Mouse (Mus musculus) left cerebral cortex, postnatal 14 days (tissue): ENCODE data around the gene Ercc4. TPM values are rescaled to one million over a fixed set of nuclear protein-coding genes. Genes with fewer than 3 reads are reported as not detected.

Experiments used
- DNase-seq, 2 experiments: peaks; one replicate each; pipeline ENCODE4 v3.0.0; 2021 to 2022; ENCODE audit warnings: low spot score in 2 of 2, mixed read lengths in 1 of 2
- intact Hi-C: fragments of 180-260 bp; cut with DNase I; formaldehyde crosslinking; loops from one replicate; pipeline ENCODE4 v1.15.1; 2025
- total RNA-seq, 2 experiments: library from RNA; stranded (reverse); gene quantifications; 2 replicates each; pipeline ENCODE4 v1.2.3; 2021

Ercc4 gene
- total RNA-seq, 2 experiments from 2014 or later: 23.6 to 24.7 TPM

DNA sequence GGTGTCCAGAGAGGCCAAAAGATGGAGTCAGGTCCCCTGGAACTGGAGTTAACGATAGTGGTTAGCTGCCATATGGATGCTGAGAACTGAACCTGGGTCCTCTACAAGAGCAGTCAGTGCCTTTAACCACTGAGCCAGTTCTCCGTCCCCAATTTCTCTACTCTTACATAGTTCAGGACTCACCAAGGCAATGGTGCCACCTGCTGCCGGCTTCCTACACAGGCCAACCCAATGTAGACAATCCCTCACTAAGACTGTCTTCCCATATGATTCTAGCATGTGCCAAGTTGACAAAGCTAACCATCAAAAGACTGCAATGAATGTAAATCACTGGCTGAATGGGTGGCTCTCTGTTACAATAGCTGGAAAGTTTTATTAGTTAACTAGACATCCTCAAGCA lies 74.9 kb downstream of the Ercc4 start:
- intact Hi-C loops: no loop called here
- no peak for DNase-seq

DNA sequence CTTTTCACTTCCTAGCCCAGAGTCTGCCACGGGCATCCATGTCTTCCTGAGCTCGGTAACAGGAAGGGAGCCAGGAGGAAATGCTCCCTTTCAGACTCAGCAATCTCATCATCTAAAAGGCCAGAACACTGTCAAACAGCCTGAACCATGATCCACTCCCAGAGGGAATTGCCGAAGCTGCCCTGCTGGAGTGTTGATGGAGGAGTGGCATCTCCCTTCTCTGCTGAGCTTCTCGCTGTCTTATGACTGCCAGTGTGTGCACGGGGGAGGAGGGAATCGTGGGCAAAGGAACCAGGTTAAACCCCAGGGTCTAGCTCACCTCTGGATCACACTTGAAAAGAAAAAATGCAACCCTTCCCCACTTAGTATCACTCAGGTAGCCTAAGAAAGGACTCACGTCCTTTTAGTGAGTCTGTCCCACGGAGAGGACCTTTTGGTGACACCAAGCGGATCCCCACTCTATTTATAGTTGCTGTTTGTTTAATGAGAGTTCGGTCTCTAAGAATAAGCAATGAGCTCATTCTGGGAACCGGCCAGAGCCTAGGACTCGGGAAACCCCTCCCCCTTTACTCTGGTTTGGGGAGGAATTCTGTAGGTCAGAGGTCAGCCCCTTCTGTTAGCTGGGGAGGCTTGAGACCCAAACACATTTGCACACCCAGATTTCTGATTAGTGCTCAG lies 80.1 kb downstream of the Ercc4 start:
- DNase-seq: no peak
- intact Hi-C loops: no loop called here

DNA sequence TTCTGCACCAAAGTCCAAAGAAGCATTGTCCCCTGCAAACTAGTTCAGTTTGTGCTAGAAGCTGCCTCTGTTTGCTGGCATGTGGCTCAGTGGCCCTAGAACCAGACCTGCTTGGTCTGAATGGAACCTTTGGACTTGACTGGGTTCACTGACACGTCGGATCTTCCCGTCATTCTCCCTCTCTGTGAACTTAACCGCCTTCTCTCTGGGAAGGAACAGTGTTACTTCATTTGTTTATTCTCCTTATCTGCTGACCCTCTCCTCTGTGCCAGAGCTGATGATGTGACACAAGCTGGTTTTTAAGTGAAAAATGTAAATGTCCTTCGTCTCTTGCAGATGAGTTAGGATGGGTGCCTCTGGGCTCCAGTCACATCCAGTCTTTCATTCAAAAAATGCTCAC lies 81.0 kb downstream of the Ercc4 start:
- intact Hi-C loops: no loop called here
- DNase-seq: no peak

DNA sequence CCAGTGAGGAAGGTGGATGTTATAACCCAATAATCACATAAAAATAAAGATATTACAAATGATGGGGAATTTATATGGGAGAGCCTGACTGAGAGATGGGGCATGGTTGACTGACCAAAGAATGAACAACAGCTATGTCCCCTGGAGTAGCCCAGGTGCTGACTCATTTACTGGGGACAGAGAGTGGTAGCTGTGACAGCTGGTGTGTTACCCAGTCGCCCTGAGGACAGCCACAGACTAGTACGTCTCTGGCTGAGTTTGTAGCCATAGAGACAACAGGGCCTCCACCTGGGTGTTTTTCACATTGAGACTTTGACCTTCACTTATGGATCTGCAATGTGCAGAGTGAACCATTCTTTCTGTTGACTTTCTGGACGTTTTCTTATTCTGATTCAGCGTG lies 81.7 kb downstream of the Ercc4 start:
- no peak for DNase-seq
- intact Hi-C loops: no loop called here

DNA sequence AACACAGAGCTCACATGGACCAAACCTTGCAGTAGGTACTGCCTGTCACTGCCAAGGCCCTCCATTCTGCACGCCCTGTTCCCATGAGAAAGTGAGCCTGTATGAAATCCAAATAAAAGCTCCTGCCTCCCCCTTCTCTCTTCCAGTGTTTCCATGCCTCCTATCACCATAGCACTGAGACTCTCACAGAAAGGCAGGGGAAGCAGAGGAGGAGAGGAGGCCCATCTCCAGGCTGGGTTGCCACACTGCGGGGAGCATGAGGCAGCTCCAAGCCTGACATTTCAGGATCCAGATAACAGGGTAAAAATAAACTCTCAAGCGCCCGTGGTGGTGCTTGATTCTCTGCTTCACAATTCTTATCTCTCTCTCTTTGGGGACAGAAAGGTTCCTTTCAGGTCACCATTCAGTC lies 84.2 kb downstream of the Ercc4 start:
- intact Hi-C loops: loop anchor here (2.0 kb wide), 1 partner anchor 165 kb away; no protein-coding TSS in a partner anchor
- DNase-seq: peak; percentile 71 to 92

DNA sequence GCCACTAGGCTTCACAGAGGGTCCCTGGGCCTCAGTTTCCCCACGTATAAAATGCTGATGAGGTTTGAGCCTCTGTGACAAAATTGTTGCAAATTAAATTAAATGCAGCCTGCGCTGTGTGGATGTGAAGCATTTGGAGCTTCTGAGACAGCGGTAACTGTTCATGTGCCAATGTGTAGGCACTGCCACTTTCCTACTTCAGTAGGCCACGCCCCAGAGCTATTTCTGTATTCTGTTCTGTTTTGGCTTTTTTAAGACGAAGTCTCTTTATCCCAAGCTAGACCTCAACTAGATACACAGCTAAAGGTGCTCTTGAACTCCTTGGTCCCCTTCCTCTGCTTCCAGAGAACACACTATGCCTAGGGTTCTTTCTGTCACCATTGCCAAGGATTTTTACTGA lies 85.4 kb downstream of the Ercc4 start:
- peak; percentile 73 to 88 for DNase-seq
- intact Hi-C loops: loop anchor here (2.0 kb wide), 1 partner anchor 164 kb away; no protein-coding TSS in a partner anchor

DNA sequence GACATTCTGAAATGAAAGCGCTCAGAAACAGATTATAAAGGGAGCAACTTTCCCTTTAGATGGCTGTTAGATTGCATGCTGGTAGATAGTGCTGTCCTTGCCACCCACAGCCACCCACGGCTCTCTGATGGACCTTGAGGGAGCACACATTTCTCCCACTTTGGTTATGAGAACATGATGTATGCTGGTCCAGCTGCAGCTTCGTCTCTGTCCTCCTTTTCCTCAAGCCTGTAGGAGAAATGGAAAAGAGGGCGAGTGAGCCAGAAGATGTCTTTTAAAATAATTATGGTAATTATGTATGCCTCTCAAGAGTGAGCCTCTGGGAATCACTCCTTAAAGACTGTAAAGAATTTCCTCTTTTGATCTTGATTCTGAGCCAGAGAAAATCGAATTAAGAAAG lies 87.1 kb downstream of the Ercc4 start:
- intact Hi-C loops: loop anchor here (2.0 kb wide), 1 partner anchor 36 kb away; no protein-coding TSS in a partner anchor

DNA sequence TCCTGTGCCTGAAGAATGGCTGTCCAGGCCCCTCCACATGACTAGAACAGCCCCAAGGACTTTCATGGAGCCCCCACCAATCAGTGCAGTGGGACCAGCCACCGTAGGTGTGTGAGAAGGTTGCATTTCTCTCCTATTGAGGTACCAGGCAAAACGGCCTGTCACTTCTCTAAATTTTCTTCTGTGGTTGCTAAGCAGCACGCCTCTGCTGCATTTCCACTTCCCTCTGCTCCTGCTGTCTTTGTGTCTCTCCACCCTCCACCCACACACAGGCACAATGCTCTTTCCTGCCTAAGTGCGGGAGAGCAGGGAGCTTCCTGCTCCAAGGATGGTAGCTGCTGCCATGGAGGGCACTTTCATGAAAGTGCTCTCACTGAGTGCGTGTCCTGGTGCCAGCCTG lies 87.8 kb downstream of the Ercc4 start:
- intact Hi-C loops: loop anchor here (2.0 kb wide), 1 partner anchor 36 kb away; no protein-coding TSS in a partner anchor
- DNase-seq: peak; percentile 83 to 94

More for the DNA sequence above, 87.1 kb downstream of the Ercc4 start:
- peak; percentile 70 to 84 for DNase-seq

DNA sequence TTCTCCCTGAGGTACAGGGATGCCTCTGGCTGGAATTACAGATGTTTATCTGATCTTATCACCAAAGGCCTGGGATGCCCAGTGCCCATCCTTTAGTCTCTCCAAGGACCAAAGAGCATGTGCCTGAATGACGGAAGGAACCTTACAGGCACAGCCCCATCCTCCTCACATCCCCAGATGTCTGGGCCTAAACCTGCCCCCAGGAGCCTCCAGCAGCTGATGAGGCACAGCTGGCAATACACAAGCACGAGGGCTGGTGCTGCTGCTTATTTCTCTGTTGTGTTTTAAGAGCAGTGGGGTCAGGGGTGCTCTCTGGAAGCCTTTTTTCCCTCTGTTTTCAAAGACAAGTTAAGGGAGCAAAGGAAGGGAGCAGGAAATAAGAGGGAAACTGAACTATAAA lies 89.7 kb downstream of the Ercc4 start:
- DNase-seq: no peak
- intact Hi-C loops: no loop called here

Other genes starting within 250 kb of the Ercc4 start
- gene Mrtfb, start 146.8 kb downstream of the Ercc4 start, total RNA-seq: 100 to 1,000 TPM; 161 to 175 TPM